Mouse (Mus musculus) embryonic facial prominence, embryonic 14.5 days (tissue): ENCODE data around the gene Podn. TPM values are rescaled to one million over a fixed set of nuclear protein-coding genes. Genes with fewer than 3 reads are reported as not detected.
"Not testable (repeated sequence)": the region's sequence is repeated elsewhere in the genome, so short reads cannot be mapped to it uniquely, and the experiment has no call there.

Source experiments
- ATAC-seq: fragments of 200-750 bp; cut with Nextera tagmentation; 2 replicates; pipeline ENCODE4 v1.8.0; 2017; ENCODE audit warnings: low read depth, moderate number of reproducible peaks, moderate TSS enrichment
- DNase-seq: peaks from one replicate; pipeline ENCODE4 v3.0.0-alpha.2; 2015; ENCODE audit warnings: low spot score
- H3K27ac ChIP-seq: fragments of 300-500 bp; sonication (generic); replicated peaks from 2 replicates; pipeline ENCODE4 v1.5.1; 2014; ENCODE audit warnings: low read depth, mild to moderate bottlenecking, low read length, moderate library complexity
- H3K27me3 ChIP-seq: fragments of 300-500 bp; sonication (generic); replicated peaks from 2 replicates; pipeline ENCODE4 v1.6.1; 2014; ENCODE audit warnings: low read length; ENCODE audit not compliant: control insufficient read depth, insufficient read depth
- H3K36me3 ChIP-seq: fragments of 300-500 bp; sonication (generic); 2 replicates; pipeline ENCODE4 v1.6.1; 2014; ENCODE audit warnings: low read length, mixed read lengths; ENCODE audit not compliant: control insufficient read depth, insufficient read depth
- H3K4me1 ChIP-seq: fragments of 300-500 bp; sonication (generic); 2 replicates; pipeline ENCODE4 v1.6.1; 2014; ENCODE audit warnings: antibody characterized with exemption, low read length; ENCODE audit not compliant: control insufficient read depth, insufficient read depth
- H3K4me2 ChIP-seq: fragments of 300-500 bp; sonication (generic); 2 replicates; pipeline ENCODE4 v1.6.1; 2014; ENCODE audit warnings: low read depth, mild to moderate bottlenecking, low read length, moderate library complexity, mixed read lengths
- H3K4me3 ChIP-seq: fragments of 300-500 bp; sonication (generic); 2 replicates; pipeline ENCODE4 v1.5.1; 2014; ENCODE audit warnings: low read depth, mild to moderate bottlenecking, low read length
- H3K9ac ChIP-seq: fragments of 300-500 bp; sonication (generic); 2 replicates; pipeline ENCODE4 v1.6.1; 2014; ENCODE audit warnings: low read depth, mild to moderate bottlenecking, low read length, moderate library complexity, mixed read lengths
- H3K9me3 ChIP-seq: fragments of 300-500 bp; sonication (generic); 2 replicates; pipeline ENCODE4 v1.6.1; 2016; ENCODE audit warnings: low read length; ENCODE audit not compliant: control insufficient read depth
- WGBS: fragments of 180-500 bp; shearing (Covaris S2); extraction: QIAGEN DNeasy Blood & Tissue Kit; methylation state at CpG from one replicate; pipeline ENCODE4 v1.1.7; 2014; 5-methylcytosine and 5-hydroxymethylcytosine counted together
- polyA plus RNA-seq: library from polyadenylated mRNA; unstranded; fragments of >200 nt; fragmentation: Nextera tagmentation; extraction: Ambion mirVana; gene quantifications from 2 replicates; pipeline ENCODE4 v1.2.1, GENCODE M21; 2014

The Podn gene
- polyA plus RNA-seq: 5.5 and 6.4 TPM in 2 replicates

GRCm38 (mm10) chr4:108096345-108096744 is at the start of gene Podn:
Gene Podn (minus strand): TSS chr4:108096445.
- no peak for DNase-seq
- no peaks in the 10 kb centered on the region for H3K9me3 ChIP-seq
- H3K9ac ChIP-seq: no peak within 1 kb of the TSS
- no peaks in the 10 kb centered on the region for H3K36me3 ChIP-seq
- ATAC-seq: no peak
- no peak within 1 kb of the TSS for H3K4me3 ChIP-seq
- no peaks in the 10 kb centered on the region for H3K4me1 ChIP-seq
- WGBS: 78% methylated on average over 4 of the region's 4 CpGs
- no peaks in the 10 kb centered on the region for H3K27me3 ChIP-seq
- H3K4me2 ChIP-seq: no peak within 1 kb of the TSS
- no peak within 1 kb of the TSS for H3K27ac ChIP-seq

- ATAC-seq, H3K27ac ChIP-seq, H3K4me3 ChIP-seq, H3K4me2 ChIP-seq, DNase-seq, H3K9me3 ChIP-seq, H3K36me3 ChIP-seq, H3K27me3 ChIP-seq, H3K4me1 ChIP-seq, H3K9ac ChIP-seq: not testable (repeated sequence)
- 37% methylated on average over 3 of the region's 3 CpGs for WGBS
Measured at GRCm38 (mm10) chr4:108145554-108145953, 49.3 kb upstream of the Podn start.

- Histone ChIP-seq H3K4me3 (no peak within 1 kb of the TSS), H3K4me2 (no peak within 1 kb of the TSS), H3K9me3 (0 out of 2 replicates have a peak, but pooled peaks cover 3% of the 10 kb centered on the region), H3K27me3 (no peaks in the 10 kb centered on the region), H3K27ac (no peak within 1 kb of the TSS), H3K9ac (no peak within 1 kb of the TSS), H3K36me3 (no peaks in the 10 kb centered on the region), H3K4me1 (no peaks in the 10 kb centered on the region)
- DNase-seq (no peak), ATAC-seq (no peak)
- WGBS: 89% methylated on average over 1 of the region's 1 CpGs
Measured at GRCm38 (mm10) chr4:108144880-108145279, 48.6 kb upstream of the Podn start, which contains the start of gene Scp2. Gene Scp2 (minus strand): TSS chr4:108144998.

GRCm38 (mm10) chr4:108143778-108144177 is 47.5 kb upstream of the Podn start:
- no peak overlapping the region for H3K4me2 ChIP-seq
- no peaks in the 10 kb centered on the region for H3K4me1 ChIP-seq
- DNase-seq: no peak
- H3K9me3 ChIP-seq: 0 out of 2 replicates have a peak, but pooled peaks cover 3% of the 10 kb centered on the region
- ATAC-seq: no peak
- H3K4me3 ChIP-seq: no peak overlapping the region
- H3K9ac ChIP-seq: no peak overlapping the region
- H3K36me3 ChIP-seq: no peaks in the 10 kb centered on the region
- no peak overlapping the region for H3K27ac ChIP-seq
- H3K27me3 ChIP-seq: no peaks in the 10 kb centered on the region

- DNase-seq, ATAC-seq, H3K9me3 ChIP-seq, H3K27ac ChIP-seq, H3K4me3 ChIP-seq, H3K36me3 ChIP-seq, H3K4me2 ChIP-seq, H3K9ac ChIP-seq, H3K4me1 ChIP-seq, H3K27me3 ChIP-seq: not testable (repeated sequence)
- WGBS: 86% methylated on average over 2 of the region's 2 CpGs
Measured at GRCm38 (mm10) chr4:108143178-108143577, 46.9 kb upstream of the Podn start.

GRCm38 (mm10) chr4:108136938-108137337 is 40.7 kb upstream of the Podn start:
- H3K9me3 ChIP-seq: 0 out of 2 replicates have a peak, but pooled peaks cover 3% of the 10 kb centered on the region
- no peak overlapping the region for H3K4me2 ChIP-seq
- DNase-seq: no peak
- no peaks in the 10 kb centered on the region for H3K27me3 ChIP-seq
- WGBS: 80% methylated on average over 5 of the region's 5 CpGs
- H3K4me1 ChIP-seq: no peaks in the 10 kb centered on the region
- no peak overlapping the region for H3K4me3 ChIP-seq
- H3K9ac ChIP-seq: no peak overlapping the region
- ATAC-seq: no peak
- H3K27ac ChIP-seq: no peak overlapping the region
- H3K36me3 ChIP-seq: no peaks in the 10 kb centered on the region

GRCm38 (mm10) chr4:108130452-108130851 is 34.2 kb upstream of the Podn start:
- no peak overlapping the region for H3K9ac ChIP-seq
- ATAC-seq (no peak), DNase-seq (no peak)
- no peak overlapping the region for H3K4me3 ChIP-seq
- no peak overlapping the region for H3K4me2 ChIP-seq
- H3K36me3 ChIP-seq: no peaks in the 10 kb centered on the region
- no peaks in the 10 kb centered on the region for H3K27me3 ChIP-seq
- H3K27ac ChIP-seq: no peak overlapping the region
- no peaks in the 10 kb centered on the region for H3K9me3 ChIP-seq
- WGBS: 90% methylated on average over 3 of the region's 3 CpGs
- H3K4me1 ChIP-seq: no peaks in the 10 kb centered on the region

- WGBS: 84% methylated on average over 2 of the region's 2 CpGs
- Histone ChIP-seq H3K4me2 (no peak overlapping the region), H3K4me3 (no peak overlapping the region), H3K27ac (no peak overlapping the region), H3K36me3 (no peaks in the 10 kb centered on the region), H3K9ac (no peak overlapping the region), H3K4me1 (no peaks in the 10 kb centered on the region), H3K9me3 (no peaks in the 10 kb centered on the region), H3K27me3 (no peaks in the 10 kb centered on the region)
- ATAC-seq (no peak), DNase-seq (no peak)
Measured at GRCm38 (mm10) chr4:108128339-108128738, 32.1 kb upstream of the Podn start.

GRCm38 (mm10) chr4:108127516-108127915 is 31.3 kb upstream of the Podn start:
- no peaks in the 10 kb centered on the region for H3K9me3 ChIP-seq

More at GRCm38 (mm10) chr4:108127516-108127915, 31.3 kb upstream of the Podn start:
- no peak for ATAC-seq
- Histone ChIP-seq H3K36me3 (no peaks in the 10 kb centered on the region), H3K9ac (no peak overlapping the region), H3K4me1 (no peaks in the 10 kb centered on the region), H3K4me2 (no peak overlapping the region), H3K27ac (no peak overlapping the region), H3K27me3 (no peaks in the 10 kb centered on the region), H3K4me3 (no peak overlapping the region)
- DNase-seq: no peak
- 87% methylated on average over 5 of the region's 5 CpGs for WGBS
